Mouse (Mus musculus) megakaryocyte, embryonic 14.5 days (primary cell): Measurements from ENCODE around the gene Mturn.

ENCODE experiments used
- FLI1 ChIP-seq: IDR thresholded peaks from 2 replicates; pipeline ENCODE4 v1.6.1; 2012; ENCODE audit warnings: low read length, inconsistent platforms, mixed read lengths
- GATA1 ChIP-seq: IDR thresholded peaks from 3 replicates; pipeline ENCODE4 v1.6.1; 2012; ENCODE audit warnings: mixed read lengths, low read length, inconsistent platforms, borderline replicate concordance

- no peak for TF ChIP-seq GATA1
- no peak for TF ChIP-seq FLI1
Observed at GRCm38 (mm10) chr6:54704847-54705246, 23.4 kb downstream of the Mturn start.
